Mouse (Mus musculus) gastrocnemius, adult 8-10 months (tissue): Measurements from ENCODE around the gene Nat14. TPM values are rescaled to one million over a fixed set of nuclear protein-coding genes. Genes with fewer than 3 reads are reported as not detected.

ENCODE experiments used
- DNase-seq, 2 experiments: peaks; one replicate each; pipeline ENCODE4 v3.0.0; 2022; ENCODE audit warnings: low spot score in 2 of 2
- total RNA-seq, 4 experiments: library from RNA; stranded (reverse); gene quantifications; 2 replicates each; pipeline ENCODE4 v1.2.4; 2022

The Nat14 gene
- total RNA-seq, 4 experiments from 2014 or later, result 4.2 to 5.2 (median 4.6) TPM

DNA sequence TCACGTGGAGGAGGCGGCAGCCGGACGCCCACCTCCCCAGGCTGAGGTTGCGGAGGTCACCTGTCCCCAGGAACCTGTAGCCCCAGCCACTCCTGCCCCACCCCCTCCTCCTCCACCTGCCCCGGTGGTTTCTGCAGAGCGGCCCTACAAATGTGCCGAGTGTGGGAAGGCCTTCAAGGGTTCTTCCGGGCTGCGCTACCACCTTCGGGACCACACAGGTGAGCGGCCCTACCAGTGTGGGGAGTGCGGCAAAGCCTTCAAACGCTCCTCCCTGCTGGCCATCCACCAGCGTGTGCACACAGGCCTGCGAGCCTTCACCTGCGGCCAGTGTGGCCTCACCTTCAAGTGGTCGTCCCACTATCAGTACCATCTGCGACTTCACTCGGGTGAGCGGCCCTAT is 1.9 kb upstream of the Nat14 start:
- DNase-seq, result no peak

DNA sequence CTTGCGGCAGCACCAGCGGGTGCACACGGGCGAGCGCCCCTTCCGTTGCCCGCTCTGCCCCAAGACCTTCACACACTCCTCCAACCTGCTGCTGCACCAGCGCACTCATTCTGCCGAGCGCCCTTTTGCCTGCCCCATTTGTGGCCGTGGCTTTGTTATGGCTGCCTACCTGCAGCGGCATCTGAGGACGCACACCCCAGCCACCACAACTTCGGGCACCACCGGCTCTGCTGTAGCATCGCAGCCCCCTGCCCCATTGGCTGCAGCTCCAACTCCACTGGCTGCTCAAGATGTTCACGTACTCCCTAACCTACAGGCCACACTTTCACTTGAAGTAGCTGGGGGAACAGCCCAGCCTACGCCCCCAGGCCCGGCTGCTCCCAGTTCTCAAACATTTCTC is 1.3 kb upstream of the Nat14 start:
- DNase-seq, result peak in 1 of 2 experiments; percentile 2

DNA sequence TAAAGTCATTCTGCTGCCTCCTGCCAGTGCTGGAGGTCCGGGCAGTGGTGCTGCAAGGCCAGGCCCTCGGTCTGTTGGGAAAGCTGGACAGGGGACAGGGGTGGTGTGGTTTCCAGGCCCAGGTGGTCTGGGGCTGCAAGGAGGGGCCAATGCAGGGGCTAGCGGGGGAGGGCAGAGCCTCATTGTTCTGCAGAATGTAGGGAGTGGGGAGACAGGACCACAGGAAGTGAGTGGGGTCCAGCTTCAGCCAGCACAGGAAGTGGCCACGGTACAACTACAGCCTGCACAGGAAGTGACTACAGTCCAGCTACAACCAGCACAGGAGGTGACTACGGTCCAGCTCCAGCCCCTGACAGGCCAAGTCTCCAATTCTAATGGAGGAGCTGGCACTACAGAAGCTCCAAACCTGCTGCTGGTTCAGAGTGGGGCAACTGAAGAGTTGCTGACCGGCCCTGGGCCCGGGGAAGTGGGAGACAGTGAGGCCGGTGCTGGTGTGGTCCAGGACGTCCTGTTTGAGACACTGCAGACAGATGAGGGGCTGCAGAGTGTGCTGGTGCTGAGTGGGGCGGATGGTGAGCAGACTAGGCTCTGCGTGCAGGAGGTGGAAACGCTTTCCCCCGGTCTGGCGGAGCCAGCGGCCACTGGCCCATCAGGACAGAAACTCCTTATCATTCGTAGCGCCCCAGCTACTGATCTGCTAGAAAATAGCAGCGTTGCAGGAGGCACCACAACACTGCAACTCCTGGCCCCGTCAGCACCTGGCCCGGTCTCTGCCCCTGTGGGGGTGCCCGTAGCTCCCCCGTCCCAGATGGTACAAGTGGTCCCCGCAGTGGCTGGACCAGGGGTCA is 628 bp upstream of the Nat14 start:
- peak in 1 of 2 experiments; percentile 2 for DNase-seq

DNA sequence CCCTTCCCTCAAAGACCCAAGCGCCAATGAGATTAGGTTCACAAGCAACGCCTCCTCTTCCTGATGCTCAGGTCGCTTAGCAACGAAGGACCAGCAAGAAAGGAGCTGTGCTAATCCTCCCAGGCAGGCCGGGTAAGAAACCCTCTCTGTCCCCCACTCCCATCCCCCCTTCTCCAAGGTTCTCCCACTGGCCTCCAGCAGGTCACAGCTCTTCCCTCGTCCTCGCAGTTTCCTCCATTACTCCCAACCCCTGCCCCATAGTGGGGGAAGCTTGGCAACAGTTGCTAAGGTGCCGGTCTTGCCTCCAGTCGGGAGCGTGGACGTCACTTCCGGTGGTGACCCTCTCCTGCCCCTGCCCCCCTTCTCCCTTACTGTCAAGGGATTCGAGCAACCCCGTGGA is 680 bp downstream of the Nat14 start:
- peak; percentile 39 to 54 for DNase-seq

DNA sequence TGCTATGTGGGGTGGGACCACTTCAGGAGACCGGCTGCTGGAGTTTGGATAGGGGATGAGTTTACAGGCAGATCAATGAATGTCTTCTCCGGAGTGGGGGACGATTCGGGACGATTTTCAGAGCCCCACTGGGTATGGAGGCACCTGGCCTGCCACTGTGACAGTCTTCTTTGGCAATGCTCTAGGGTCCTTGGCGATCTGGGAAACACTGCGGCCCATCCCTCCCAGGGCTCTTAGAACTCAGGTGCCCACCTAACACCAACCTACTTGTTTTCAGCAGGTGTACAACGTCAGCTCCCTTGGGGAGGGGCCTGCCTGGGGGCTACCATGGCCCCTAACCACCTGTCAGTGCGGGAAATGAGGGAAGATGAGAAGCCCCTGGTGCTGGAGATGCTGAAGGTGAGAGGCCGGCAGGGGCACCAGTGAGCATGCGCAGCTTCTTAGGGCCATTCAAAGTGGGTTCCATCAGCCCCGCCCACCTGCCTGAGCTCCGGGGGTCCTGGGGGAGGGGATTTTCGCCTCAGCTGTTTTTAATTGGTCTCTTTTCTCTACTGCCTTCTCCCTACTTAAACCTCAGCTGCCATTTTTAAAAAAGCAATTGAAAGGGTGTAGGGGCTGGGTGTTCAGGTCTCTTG is 1.2 kb downstream of the Nat14 start:
- DNase-seq, result peak; percentile 17 to 43

DNA sequence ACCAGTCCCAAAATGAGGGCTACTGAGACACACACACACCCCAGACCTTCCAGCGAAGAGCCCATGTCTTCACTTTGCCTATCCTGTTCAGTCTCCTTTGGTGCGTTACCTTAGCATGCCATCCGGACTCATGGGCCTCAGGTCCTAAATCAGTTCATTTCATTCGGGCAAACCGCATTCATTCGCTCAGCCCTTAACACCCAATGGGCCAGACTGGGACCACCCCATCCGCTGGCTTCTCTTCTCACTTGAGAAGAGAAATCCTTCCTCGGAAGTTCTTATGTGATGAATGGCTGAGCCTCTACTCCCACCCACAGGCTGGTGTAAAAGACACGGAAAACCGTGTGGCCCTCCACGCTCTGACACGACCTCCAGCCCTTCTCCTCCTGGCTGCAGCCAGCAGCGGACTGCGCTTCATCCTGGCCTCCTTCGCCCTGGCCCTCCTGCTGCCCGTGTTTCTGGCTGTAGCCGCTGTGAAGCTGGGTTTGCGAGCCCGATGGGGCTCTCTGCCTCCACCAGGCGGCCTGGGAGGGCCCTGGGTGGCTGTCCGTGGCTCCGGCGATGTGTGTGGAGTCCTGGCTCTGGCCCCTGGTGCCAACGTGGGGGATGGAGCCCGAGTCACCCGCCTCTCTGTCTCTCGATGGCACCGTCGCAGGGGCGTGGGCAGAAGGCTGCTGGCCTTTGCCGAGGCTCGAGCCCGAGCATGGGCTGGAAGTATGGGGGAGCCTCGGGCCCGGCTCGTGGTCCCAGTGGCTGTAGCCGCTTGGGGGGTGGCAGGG is 1.9 kb downstream of the Nat14 start:
- peak; percentile 18 to 50 for DNase-seq

DNA sequence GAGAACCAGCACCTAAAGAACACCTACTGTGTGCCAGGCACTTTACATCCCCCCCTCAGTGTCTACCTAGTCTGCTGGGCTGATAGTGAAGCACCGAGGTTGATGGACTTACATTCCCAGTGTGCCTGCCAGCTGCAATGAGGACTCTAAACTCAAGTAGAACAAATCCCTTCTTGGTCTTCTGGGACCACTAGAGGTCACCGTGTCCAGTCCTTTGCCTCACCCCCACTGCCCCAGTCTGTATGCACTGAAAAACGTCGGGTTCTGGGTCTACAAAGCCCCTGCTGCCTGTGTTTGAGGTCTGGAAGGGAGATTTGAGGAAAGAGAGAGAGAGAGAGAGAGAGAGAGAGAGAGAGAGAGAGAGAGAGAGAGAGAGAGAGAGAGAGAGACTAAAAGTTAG is 2.7 kb downstream of the Nat14 start:
- peak in 1 of 2 experiments; percentile 2 for DNase-seq

DNA sequence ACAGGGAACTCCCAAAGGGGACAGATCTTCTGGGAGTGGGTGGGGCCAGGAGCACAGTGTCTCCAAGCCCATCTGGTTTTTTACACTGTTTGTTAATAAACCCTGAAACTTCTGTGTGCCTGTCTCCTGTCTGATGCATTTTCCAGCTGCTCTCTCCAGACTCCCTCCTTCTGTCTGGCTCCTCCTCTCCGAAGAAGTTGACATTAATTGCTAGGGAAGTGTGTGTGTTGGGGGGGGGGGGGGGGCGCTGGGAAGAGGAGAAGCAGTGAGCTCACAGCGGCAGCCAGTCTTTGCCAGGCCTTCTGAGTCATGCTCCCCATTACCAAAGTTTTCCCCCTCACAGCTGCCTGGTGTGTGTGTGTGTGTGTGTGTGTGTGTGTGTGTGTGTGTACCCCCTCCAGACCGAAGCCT is 3.1 kb downstream of the Nat14 start:
- DNase-seq, result peak; percentile 29 to 61

DNA sequence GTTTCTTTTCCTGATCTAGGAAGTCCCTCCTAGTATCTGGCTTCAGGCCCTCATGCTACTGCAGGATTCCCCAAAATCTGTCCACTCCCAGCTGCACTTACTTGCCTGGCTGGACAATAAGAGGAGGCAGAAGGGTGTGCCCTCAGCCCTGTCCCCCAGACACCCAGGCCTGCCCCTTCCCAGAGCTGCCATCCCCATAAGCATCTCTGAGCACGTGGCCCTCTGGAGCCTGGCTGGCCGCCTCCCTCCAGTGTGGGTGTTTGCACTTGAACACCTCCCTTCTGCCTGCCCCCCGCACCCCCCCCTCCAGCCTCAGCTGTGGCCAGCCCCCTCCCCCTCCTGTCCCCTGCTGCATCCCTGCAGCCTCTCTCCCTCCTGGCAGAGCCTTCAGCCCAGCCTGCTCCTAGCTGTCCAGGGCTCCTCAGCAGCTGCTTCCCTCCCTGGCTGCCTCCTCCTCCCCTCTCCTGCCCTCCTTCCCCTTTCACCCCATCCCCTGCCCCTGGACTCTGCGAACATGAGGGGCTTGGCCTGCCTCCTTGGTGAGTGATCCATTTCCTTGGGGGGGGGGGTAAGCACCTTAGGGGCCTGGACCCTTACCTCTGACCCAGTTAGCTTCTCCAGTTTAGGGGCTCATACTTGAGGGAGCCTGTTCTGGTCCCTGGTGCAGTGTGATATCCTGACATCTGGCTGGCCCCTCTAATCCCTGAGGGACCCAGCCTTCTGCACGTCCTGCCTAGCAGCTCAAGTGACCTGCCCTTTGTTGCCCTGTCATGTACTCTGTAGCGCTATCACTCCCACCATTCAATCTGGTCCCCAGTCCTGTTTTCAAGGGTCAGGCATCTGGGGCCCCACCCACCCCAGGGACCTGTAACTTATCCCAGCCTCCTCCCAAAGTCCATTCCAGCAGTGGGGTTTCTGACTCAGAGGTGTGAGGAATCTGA is 3.9 kb downstream of the Nat14 start, which contains the start of gene Ssc5d:
Gene Ssc5d (plus strand): TSS at position 345 of the 941 bp plus-strand sequence.
- DNase-seq, result peak; percentile 57 to 75

DNA sequence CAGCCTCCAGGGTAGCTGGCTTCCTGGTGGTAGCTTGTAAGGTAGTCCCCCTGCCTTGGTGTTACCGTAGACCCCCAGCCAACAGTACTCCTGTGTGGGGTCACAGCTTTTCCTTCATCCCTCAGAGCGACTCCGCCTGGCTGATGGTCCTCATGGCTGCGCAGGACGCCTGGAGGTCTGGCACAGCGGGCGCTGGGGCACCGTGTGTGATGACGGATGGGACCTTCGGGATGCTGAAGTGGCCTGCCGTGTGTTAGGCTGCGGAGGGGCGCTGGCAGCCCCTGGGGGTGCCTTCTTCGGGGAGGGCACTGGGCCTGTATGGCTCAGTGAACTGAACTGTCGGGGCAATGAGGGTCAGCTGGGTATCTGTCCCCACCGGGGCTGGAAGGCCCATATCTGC is 5.0 kb downstream of the Nat14 start:
- DNase-seq, result no peak

DNA sequence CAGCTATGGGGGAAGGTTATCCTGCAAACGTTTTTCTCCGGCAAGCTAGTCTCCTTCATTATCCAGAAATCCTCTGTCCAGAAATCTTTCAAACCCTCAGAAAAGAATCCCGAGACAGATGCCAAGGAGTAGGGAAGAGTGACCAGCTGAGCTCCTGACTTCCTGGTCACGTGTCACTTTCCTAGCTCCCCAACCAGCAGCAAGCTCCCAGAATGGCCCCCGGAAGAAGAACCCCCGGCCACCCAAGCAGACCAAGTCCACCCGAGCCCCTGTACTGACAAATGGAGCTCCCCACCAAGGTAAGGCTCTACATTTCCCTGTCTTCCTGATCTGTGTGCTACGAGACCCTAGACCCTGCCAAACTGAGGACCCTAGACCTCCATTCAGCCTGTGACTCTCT is 5.9 kb downstream of the Nat14 start:
- DNase-seq, result no peak

DNA sequence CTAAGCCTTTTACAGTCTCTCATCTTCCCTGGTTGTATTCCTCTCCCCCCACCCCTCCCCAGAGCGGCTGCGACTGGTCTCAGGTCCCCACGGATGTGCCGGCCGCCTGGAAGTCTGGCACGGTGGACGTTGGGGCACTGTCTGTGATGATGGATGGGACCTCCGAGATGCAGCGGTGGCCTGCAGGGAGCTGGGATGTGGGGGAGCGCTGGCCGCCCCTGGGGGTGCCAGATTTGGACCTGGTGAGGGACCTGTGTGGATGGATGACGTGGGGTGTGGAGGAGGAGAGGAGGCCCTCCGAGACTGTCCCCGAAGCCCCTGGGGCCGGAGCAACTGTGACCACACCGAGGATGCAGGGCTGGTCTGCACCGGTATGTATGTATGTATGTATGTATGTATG is 6.5 kb downstream of the Nat14 start:
- DNase-seq, result no peak

DNA sequence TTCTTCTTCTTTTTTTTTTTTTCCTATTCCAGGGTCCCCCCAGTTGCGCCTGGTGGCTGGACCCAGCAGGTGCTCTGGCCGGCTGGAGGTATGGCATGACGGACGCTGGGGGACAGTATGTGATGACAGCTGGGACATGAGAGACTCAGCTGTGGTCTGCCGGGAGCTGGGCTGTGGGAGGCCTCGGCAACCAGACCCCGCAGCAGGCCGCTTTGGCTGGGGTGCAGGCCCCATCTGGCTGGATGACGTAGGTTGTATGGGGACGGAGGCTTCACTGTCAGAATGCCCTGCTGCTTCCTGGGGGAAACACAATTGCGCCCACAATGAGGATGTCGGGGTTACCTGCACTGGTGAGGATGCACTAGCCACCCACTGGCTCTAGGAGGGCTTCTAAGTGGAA is 11.3 kb downstream of the Nat14 start:
- no peak for DNase-seq

DNA sequence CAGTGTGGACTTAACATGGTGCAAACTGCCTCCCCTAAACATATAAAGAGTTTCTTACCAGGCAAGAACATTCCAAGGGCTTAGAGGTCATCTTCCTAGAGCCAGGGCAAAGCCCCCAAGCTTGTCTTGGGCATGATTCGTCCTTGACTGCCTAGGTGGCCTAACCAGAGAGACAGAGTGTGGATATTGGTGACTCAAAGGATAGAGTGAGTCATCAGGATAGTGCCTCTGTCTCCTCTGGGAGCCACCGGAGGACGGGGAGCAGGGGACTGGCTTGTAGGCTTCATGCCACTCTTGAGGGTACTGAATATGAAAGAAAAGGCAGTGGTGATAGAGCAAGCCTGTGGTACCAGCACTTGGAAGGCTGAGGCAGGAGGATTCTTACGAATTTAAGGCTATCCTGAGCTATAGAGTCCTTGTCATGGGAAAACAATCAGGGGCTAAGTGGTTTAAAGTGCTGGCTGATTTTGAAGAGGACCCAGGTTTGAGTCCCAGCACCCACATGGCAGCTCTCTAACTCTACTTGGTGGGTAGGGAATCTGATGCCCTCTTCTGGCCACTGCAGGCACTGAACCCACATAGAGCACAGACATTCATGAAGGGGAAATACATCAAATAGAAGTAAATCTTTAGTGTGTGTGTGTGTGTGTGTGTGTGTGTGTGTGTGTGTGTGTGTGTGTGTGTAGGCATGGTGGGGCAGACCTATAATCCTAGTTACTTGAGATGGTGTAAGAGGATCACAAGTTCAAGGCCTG is 12.5 kb downstream of the Nat14 start:
- no peak for DNase-seq

DNA sequence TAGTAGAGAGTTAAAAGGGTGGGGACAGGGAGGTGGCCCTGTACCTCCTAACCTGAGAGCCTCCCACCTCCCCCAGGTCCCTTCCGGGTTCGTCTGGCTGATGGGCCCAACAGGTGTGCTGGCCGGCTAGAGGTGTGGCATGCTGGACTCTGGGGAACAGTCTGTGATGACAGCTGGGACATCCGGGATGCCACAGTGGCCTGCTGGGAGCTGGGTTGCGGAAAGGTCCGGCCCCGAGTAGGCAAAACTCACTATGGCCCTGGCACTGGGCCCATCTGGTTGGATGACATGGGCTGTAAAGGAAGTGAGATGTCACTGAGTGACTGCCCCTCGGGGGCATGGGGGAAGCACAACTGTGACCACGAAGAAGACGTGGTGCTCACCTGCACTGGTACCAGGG is 15.0 kb downstream of the Nat14 start:
- DNase-seq, result no peak

DNA sequence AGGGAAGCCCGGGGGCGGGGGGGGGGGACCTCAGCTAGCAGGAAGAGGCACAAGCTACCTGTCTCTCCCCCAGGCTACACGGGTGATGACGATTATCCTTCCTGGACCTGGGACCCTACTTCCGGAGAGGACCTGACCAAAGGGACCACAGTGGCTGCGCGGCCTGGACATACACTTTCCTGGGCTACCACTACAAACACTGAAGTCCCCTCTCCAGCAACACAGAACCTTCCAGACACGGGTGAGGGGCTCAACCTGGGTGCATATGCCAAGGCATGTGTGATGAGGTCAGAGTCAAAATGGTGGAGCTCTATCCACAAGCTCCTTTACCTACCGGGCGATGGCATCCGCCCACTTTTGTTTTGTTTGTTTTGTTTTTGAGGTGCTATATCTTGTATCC is 15.6 kb downstream of the Nat14 start:
- DNase-seq, result no peak

DNA sequence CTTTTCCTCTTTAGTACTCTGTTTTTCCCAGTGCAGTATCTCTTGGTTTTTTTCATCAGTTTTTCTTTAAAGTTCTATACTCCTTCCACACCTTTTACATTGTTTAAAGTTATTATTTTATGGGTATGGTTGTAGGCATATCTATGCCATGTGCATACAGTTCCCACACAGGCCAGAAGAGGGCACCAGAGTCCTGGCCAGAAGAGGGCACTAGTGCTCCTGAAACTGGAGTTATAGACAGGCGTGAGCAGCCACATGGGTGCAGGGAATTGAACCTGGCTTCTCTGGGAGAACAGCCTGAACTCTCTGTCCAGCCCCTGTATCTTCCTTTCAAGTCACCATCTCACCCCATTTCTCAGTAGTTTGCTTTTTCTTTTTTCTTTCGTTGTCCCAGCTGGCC is 16.6 kb downstream of the Nat14 start:
- DNase-seq, result peak; percentile 55 to 58

DNA sequence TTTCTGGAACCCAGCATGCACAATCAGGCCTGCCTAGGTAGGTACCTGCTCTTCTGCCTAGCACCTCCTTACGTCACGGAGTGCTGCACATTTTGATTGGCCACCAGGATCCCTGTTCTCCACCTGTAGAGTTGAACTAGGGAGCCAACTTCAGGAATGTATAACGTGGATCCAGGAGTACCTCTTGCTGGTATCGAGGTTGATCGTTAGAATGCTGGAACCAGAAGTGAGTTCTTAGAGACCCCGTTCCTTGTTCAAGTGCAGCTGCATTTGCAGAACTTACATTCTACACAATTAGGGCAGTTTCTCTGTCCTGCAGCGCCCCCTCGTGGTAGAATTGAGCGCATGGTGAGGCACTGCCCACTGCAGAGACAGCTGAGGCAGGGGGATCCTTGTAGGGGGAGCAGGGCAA is 18.2 kb downstream of the Nat14 start:
- DNase-seq, result peak; percentile 61 to 66

DNA sequence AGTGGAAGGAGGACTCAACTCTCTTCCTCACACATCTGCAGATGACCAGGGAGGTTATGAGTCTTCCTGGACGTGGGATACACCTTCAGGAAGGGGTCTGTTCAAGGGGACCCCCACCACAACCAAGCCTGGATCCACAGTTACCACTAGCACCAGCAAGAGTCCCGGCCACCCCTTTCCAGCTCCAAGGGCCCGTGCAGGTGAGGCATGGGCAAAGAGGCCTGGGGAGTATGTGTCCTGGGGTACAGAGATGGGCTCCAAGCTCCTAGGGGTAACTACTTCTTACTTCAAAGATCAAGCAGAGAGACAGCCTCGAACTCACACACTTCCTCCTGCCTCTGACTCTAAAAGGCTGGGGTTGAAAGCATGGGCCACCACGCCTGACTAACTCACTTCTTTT is 20.8 kb downstream of the Nat14 start:
- DNase-seq, result no peak

DNA sequence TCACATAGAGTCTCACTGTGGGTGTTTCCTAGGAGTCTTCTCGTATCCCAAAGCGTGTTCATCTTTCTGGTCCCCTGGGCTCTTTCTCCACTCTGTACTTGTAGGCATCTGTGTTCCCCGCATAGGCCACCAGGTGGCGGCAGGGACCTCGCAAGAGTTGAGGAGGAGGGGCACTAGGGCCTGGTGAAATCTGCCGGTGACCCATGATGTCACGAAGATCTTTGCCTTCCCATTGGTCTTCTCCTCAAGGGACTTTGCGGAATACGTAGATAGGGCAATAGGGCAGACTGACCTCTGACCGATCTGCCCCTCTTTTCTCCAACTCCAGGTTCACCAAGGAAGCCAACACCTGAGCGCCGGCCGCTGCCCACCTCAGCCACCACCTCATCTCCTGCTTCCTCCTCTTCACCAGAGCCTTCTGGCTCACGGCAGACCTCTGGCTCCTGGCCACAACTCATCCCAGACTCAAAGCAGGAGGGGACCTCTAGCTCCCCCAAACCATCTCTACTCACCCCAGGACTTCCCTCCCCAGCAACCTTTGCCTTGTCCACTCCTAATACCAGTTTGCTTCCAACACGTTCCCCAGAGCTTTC is 21.5 kb downstream of the Nat14 start:
- DNase-seq, result peak; percentile 90 to 95
